In genomic region chr13:84068365-84068764, GRCm38 (mm10) we compare ENCODE assay signal across 19 mouse cellular contexts.
A peak's percentile ranks its signal among the peaks of the same experiment; 100 is the strongest.
DNase-seq lines count a peak whose midpoint lies in the region; ATAC-seq and TF ChIP-seq lines count a peak whose summit lies in the region.
"Had no signal": no experiment of that assay in that cellular context is flagged by ENCODE, and none has a peak within 500 bp of the region (broad histone marks: within the 10 kb centered on the region; RNA-seq: fewer than 3 reads in every experiment).

No protein-coding gene starts in this region.

- H3K4me3 ChIP-seq in forebrain, embryonic 15.5 days = no peak overlapping the region
- H3K4me3 ChIP-seq in forebrain, embryonic 14.5 days (ENCODE audit: low read depth, low read length) = no peak overlapping the region
- no peak overlapping the region for H3K4me3 ChIP-seq in intestine, embryonic 15.5 days (replicated peaks)
- no peak overlapping the region for H3K4me3 ChIP-seq in intestine, postnatal 0 days (ENCODE audit: low read depth, low read length)
- H3K4me3 ChIP-seq: embryonic facial prominence, embryonic 10.5 days; embryonic facial prominence, embryonic 12.5 days; erythroblast, embryonic 14.5 days; forebrain, embryonic 10.5 days; forebrain, embryonic 13.5 days had no signal

- DNase-seq in forebrain, embryonic 14.5 days (ENCODE audit: low spot score) = no peak
- DNase-seq in A20 (ENCODE audit: low read depth, low spot score) = peak; percentile 19
- no peak for DNase-seq in heart, postnatal 25 days (ENCODE audit: low spot score)
- DNase-seq: adrenal gland, adult 2 months; adrenal gland, postnatal 10 days; adrenal gland, postnatal 25 days; cerebellum, adult 11-12 months; cerebellum, adult 2 months; cerebellum, adult 9-10 months; cerebellum, postnatal 25 days had no signal

- 79% methylated on average over 1 of the region's 1 CpGs for WGBS in forebrain, embryonic 15.5 days
- WGBS in forebrain, embryonic 14.5 days = 91% methylated on average over 1 of the region's 1 CpGs
- 60% methylated on average over 1 of the region's 1 CpGs for WGBS in intestine, embryonic 15.5 days
- WGBS in intestine, postnatal 0 days = 40% methylated on average over 1 of the region's 1 CpGs

- peak overlapping the region; percentile 33; the same call in 1 of the 2 replicates for H3K27ac ChIP-seq in forebrain, embryonic 15.5 days (replicated peaks)
- H3K27ac ChIP-seq in forebrain, embryonic 14.5 days (ENCODE audit: low read depth, low read length) = no peak overlapping the region
- H3K27ac ChIP-seq in intestine, embryonic 15.5 days = no peak overlapping the region
- no peak overlapping the region for H3K27ac ChIP-seq in intestine, postnatal 0 days (ENCODE audit: low read depth, low read length)
- H3K27ac ChIP-seq: embryonic facial prominence, embryonic 10.5 days; embryonic facial prominence, embryonic 12.5 days had no signal

- no peak for TF ChIP-seq CTCF in intestine, postnatal 0 days (IDR thresholded peaks at IDR 0.05; ENCODE audit: low read depth)

- no peaks in the 10 kb centered on the region for H3K9me3 ChIP-seq in forebrain, embryonic 15.5 days
- no peaks in the 10 kb centered on the region for H3K9me3 ChIP-seq in forebrain, embryonic 14.5 days (replicated peaks; ENCODE audit: control insufficient read depth, low read length)
- no peaks in the 10 kb centered on the region for H3K9me3 ChIP-seq in intestine, embryonic 15.5 days
- H3K9me3 ChIP-seq in intestine, postnatal 0 days (ENCODE audit: control insufficient read depth) = no peaks in the 10 kb centered on the region
- H3K9me3 ChIP-seq: embryonic facial prominence, embryonic 10.5 days; embryonic facial prominence, embryonic 12.5 days; forebrain, embryonic 10.5 days; forebrain, embryonic 13.5 days had no signal

- no peaks in the 10 kb centered on the region for H3K36me3 ChIP-seq in forebrain, embryonic 15.5 days
- H3K36me3 ChIP-seq in forebrain, embryonic 14.5 days (ENCODE audit: control insufficient read depth, insufficient read depth, low read length) = no peaks in the 10 kb centered on the region
- no peaks in the 10 kb centered on the region for H3K36me3 ChIP-seq in intestine, embryonic 15.5 days
- H3K36me3 ChIP-seq in intestine, postnatal 0 days (ENCODE audit: control insufficient read depth, insufficient read depth) = no peaks in the 10 kb centered on the region
- H3K36me3 ChIP-seq: embryonic facial prominence, embryonic 10.5 days; embryonic facial prominence, embryonic 12.5 days; forebrain, embryonic 10.5 days had no signal

- H3K9ac ChIP-seq in forebrain, embryonic 15.5 days (replicated peaks) = no peak overlapping the region
- H3K9ac ChIP-seq in forebrain, embryonic 14.5 days (ENCODE audit: low read length) = no peak overlapping the region
- no peak overlapping the region for H3K9ac ChIP-seq in intestine, embryonic 15.5 days
- H3K9ac ChIP-seq in intestine, postnatal 0 days (ENCODE audit: low read depth, low read length) = no peak overlapping the region
- H3K9ac ChIP-seq: embryonic facial prominence, embryonic 12.5 days; forebrain, embryonic 13.5 days had no signal

- H3K4me2 ChIP-seq in forebrain, embryonic 15.5 days (replicated peaks) = no peak overlapping the region
- no peak overlapping the region for H3K4me2 ChIP-seq in forebrain, embryonic 14.5 days (ENCODE audit: low read length)
- H3K4me2 ChIP-seq in intestine, embryonic 15.5 days (replicated peaks) = no peak overlapping the region
- 0 out of 2 replicates have a peak overlapping the region, but pooled peaks have one; percentile 9 for H3K4me2 ChIP-seq in intestine, postnatal 0 days (replicated peaks; ENCODE audit: low read depth)
- H3K4me2 ChIP-seq: embryonic facial prominence, embryonic 12.5 days; forebrain, embryonic 13.5 days had no signal

- no peak for ATAC-seq in forebrain, embryonic 15.5 days (replicated peaks)
- ATAC-seq in forebrain, embryonic 14.5 days = no peak
- peak; percentile 77 for ATAC-seq in intestine, embryonic 15.5 days
- no peak for ATAC-seq in intestine, postnatal 0 days
- ATAC-seq in erythroblast, adult 5-6 weeks (replicated peaks; ENCODE audit: low FRiP score, poor library complexity, severe bottlenecking) = no peak
- ATAC-seq: forebrain, embryonic 13.5 days had no signal

- H3K4me1 ChIP-seq in forebrain, embryonic 15.5 days = peaks cover 35% of the 10 kb centered on the region
- peaks cover 28% of the 10 kb centered on the region for H3K4me1 ChIP-seq in forebrain, embryonic 14.5 days (ENCODE audit: control insufficient read depth, insufficient read depth, low read length)
- no peaks in the 10 kb centered on the region for H3K4me1 ChIP-seq in intestine, embryonic 15.5 days (replicated peaks)
- no peaks in the 10 kb centered on the region for H3K4me1 ChIP-seq in intestine, postnatal 0 days (replicated peaks; ENCODE audit: control insufficient read depth, insufficient read depth, low read length)
- H3K4me1 ChIP-seq: embryonic facial prominence, embryonic 12.5 days had no signal

- intact Hi-C loops in heart, postnatal 25 days (cut with DNase I) = no loop called here

- no peaks in the 10 kb centered on the region for H3K27me3 ChIP-seq in forebrain, embryonic 15.5 days
- H3K27me3 ChIP-seq in forebrain, embryonic 14.5 days (replicated peaks; ENCODE audit: control insufficient read depth, insufficient read depth, low read length) = no peaks in the 10 kb centered on the region
- H3K27me3 ChIP-seq in intestine, embryonic 15.5 days (replicated peaks) = no peaks in the 10 kb centered on the region
- H3K27me3 ChIP-seq in intestine, postnatal 0 days (replicated peaks; ENCODE audit: control insufficient read depth, insufficient read depth, low read length) = no peaks in the 10 kb centered on the region
- H3K27me3 ChIP-seq: embryonic facial prominence, embryonic 12.5 days; forebrain, embryonic 13.5 days had no signal
